Mouse (Mus musculus): ENCODE measurements around the gene Cgnl1. TPM values are rescaled to one million over a fixed set of nuclear protein-coding genes. Genes with fewer than 3 reads are reported as not detected.

The Cgnl1 gene
- polyA plus RNA-seq, 1 experiment from 2014 or later, result 4.3 TPM

DNA sequence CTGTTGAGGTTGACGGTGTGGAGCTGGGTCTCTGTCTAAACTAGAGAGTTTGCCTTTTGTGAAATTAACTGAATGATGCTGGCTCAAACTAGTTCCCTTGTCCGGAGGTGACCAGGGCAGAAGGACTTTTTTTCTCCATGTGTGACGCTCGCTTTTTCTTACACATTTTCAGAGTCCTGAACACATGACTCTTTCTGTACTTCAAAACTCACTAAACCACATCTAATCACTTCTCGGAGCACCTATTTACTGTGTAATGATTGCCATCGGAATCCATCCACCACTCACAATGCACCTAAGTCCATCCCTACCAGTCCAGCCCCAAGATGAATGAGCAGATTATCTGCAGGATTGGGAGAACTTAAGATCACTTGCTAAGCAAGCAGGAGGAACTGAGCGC, 79.2 kb downstream of the Cgnl1 start:
- no peak for TF ChIP-seq CTCF (IDR thresholded peaks at IDR 0.05; ENCODE audit: low read depth)
- Histone ChIP-seq H3K4me2 (replicated peaks; ENCODE audit: low read depth) (no peak overlapping the region), H3K4me3 (ENCODE audit: low read depth, low read length) (no peak overlapping the region), H3K4me1 (replicated peaks; ENCODE audit: control insufficient read depth, insufficient read depth, low read length) (peaks cover 4% of the 10 kb centered on the region; the same call in 1 of the 2 replicates), H3K27me3 (replicated peaks; ENCODE audit: control insufficient read depth, insufficient read depth, low read length) (no peaks in the 10 kb centered on the region), H3K27ac (ENCODE audit: low read depth, low read length) (no peak overlapping the region), H3K9me3 (ENCODE audit: control insufficient read depth) (no peaks in the 10 kb centered on the region), H3K36me3 (ENCODE audit: control insufficient read depth, insufficient read depth) (no peaks in the 10 kb centered on the region), H3K9ac (ENCODE audit: low read depth, low read length) (no peak overlapping the region)
- no peak for ATAC-seq
- WGBS, result 94% methylated on average over 7 of the region's 7 CpGs

DNA sequence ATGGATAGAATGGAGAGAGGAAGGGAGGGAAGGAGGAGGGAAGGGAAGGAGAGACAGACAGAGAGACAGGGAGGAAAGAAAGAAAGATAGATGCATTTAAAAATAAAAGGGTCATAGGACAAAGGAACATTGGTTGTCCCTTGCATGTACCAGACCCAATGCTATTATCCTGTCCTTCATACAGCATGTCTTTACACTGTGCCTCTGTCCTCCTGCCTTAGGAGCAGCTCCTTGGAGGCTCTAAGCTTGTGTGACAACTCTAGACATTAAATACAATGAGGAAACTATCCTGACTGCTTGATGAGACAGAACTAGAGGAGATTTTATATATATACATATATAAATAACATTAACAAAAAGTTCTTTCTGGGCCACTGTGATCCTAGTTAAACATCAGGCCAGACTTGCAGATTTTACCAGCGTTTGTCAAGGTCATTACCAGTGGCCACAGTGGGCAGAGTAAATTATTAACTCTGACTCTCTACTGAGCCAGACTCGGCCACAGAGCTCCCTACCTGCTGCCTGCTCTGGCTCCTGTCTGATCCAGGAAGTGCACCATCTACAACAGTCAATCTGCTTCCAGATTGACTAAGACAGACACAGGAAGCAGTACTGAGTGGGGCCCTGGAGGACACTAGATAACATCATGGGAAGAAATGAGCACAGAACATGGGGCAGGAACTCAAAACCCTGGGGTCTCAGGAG, 81.9 kb downstream of the Cgnl1 start:
- peak; percentile 88 for ATAC-seq
- H3K36me3 ChIP-seq (ENCODE audit: control insufficient read depth, insufficient read depth), result no peaks in the 10 kb centered on the region
- WGBS, result 22% methylated on average over 2 of the region's 2 CpGs

DNA sequence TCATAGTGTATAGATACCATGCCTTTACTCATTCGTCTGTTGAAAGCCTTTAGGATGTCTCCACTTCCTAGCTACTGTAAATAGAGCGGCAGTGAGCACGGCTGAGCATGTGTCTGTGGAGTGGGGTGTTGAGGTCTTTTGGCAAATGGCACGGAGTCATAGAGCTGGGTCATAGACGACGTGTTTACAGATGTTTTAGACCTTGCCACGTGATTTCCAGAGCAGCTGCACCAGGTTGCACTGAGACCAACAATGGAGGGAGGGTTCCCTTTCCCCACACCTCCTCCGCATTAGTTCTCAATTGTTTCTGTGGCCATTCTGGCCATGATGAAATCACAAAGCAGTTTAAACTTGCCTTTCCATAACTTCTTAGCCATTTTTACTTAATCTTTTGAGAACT, 84.9 kb downstream of the Cgnl1 start:
- Histone ChIP-seq H3K36me3 (ENCODE audit: control insufficient read depth, insufficient read depth) (no peaks in the 10 kb centered on the region), H3K27ac (ENCODE audit: low read depth, low read length) (no peak overlapping the region), H3K4me2 (replicated peaks; ENCODE audit: low read depth) (no peak overlapping the region), H3K4me1 (replicated peaks; ENCODE audit: control insufficient read depth, insufficient read depth, low read length) (no peaks in the 10 kb centered on the region; the same call in 1 of the 2 replicates), H3K27me3 (replicated peaks; ENCODE audit: control insufficient read depth, insufficient read depth, low read length) (no peaks in the 10 kb centered on the region), H3K9ac (ENCODE audit: low read depth, low read length) (no peak overlapping the region), H3K9me3 (ENCODE audit: control insufficient read depth) (no peaks in the 10 kb centered on the region), H3K4me3 (ENCODE audit: low read depth, low read length) (no peak overlapping the region)
- ATAC-seq, result no peak
- WGBS, result 79% methylated on average over 8 of the region's 8 CpGs
- no peak for TF ChIP-seq CTCF (IDR thresholded peaks at IDR 0.05; ENCODE audit: low read depth)

More for the DNA sequence above, 81.9 kb downstream of the Cgnl1 start:
- H3K27ac ChIP-seq (ENCODE audit: low read depth, low read length), result peak overlapping the region; percentile 60; the same call in 1 of the 2 replicates
- no peak for TF ChIP-seq CTCF (IDR thresholded peaks at IDR 0.05; ENCODE audit: low read depth)
- H3K4me1 ChIP-seq (replicated peaks; ENCODE audit: control insufficient read depth, insufficient read depth, low read length), result no peaks in the 10 kb centered on the region; the same call in 1 of the 2 replicates
- no peak overlapping the region for H3K9ac ChIP-seq (ENCODE audit: low read depth, low read length)
- H3K27me3 ChIP-seq (replicated peaks; ENCODE audit: control insufficient read depth, insufficient read depth, low read length), result no peaks in the 10 kb centered on the region
- no peaks in the 10 kb centered on the region for H3K9me3 ChIP-seq (ENCODE audit: control insufficient read depth)
- 0 out of 2 replicates have a peak overlapping the region, but pooled peaks have one; percentile 9 for H3K4me2 ChIP-seq (replicated peaks; ENCODE audit: low read depth)
- H3K4me3 ChIP-seq (ENCODE audit: low read depth, low read length), result no peak overlapping the region

DNA sequence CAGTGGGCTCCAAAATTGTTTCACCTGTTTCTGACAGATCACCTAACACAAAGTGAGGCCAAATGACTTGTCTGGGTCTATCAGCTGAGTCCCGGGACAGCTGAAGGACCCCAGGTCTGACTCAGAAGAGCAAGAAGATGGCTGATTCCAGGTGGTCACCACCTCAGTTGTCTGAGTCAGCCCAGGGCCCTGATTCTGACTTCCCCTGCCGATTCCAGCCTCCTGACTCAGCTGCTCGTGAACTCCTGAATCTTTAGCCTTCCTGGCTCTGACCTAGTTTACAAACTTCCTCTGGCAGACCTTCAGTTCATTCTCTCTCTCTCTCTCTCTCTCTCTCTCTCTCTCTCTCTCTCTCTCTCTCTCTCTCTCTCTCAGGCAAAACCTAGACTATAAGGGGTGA, 86.6 kb downstream of the Cgnl1 start:
- WGBS, result 71% methylated on average over 3 of the region's 3 CpGs
- Histone ChIP-seq H3K27me3 (replicated peaks; ENCODE audit: control insufficient read depth, insufficient read depth, low read length) (no peaks in the 10 kb centered on the region), H3K36me3 (ENCODE audit: control insufficient read depth, insufficient read depth) (no peaks in the 10 kb centered on the region), H3K9ac (ENCODE audit: low read depth, low read length) (no peak overlapping the region), H3K4me2 (replicated peaks; ENCODE audit: low read depth) (no peak overlapping the region), H3K4me1 (replicated peaks; ENCODE audit: control insufficient read depth, insufficient read depth, low read length) (no peaks in the 10 kb centered on the region), H3K27ac (ENCODE audit: low read depth, low read length) (no peak overlapping the region), H3K4me3 (ENCODE audit: low read depth, low read length) (no peak overlapping the region), H3K9me3 (ENCODE audit: control insufficient read depth) (no peaks in the 10 kb centered on the region)
- no peak for ATAC-seq
- no peak for TF ChIP-seq CTCF (IDR thresholded peaks at IDR 0.05; ENCODE audit: low read depth)

DNA sequence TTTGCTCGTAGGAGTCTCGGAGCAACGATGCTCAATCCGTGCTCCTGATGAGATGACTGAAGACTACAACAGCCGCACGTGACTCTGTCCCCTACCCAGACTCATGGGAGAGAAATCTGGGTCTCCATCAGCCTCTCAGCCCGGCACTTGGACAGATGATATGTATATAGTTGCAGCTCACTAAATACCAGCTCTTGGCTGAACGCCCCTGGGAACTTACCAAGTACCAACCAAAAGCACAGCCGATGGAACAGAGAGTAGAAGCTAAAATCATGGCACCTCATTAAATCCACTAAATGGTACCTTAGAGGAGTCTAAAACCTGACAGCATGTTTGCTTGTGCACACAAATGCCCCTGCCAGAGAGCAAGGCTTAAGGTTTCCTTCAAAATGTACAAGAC, 91.0 kb downstream of the Cgnl1 start:
- no peaks in the 10 kb centered on the region for H3K4me1 ChIP-seq (replicated peaks; ENCODE audit: control insufficient read depth, insufficient read depth, low read length)
- no peak overlapping the region for H3K4me3 ChIP-seq (ENCODE audit: low read depth, low read length)
- 90% methylated on average over 9 of the region's 9 CpGs for WGBS
- H3K9me3 ChIP-seq (ENCODE audit: control insufficient read depth), result no peaks in the 10 kb centered on the region
- no peak for ATAC-seq
- H3K36me3 ChIP-seq (ENCODE audit: control insufficient read depth, insufficient read depth), result no peaks in the 10 kb centered on the region
- TF ChIP-seq CTCF (IDR thresholded peaks at IDR 0.05; ENCODE audit: low read depth), result no peak
- H3K9ac ChIP-seq (ENCODE audit: low read depth, low read length), result no peak overlapping the region
- H3K4me2 ChIP-seq (replicated peaks; ENCODE audit: low read depth), result no peak overlapping the region
- no peaks in the 10 kb centered on the region for H3K27me3 ChIP-seq (replicated peaks; ENCODE audit: control insufficient read depth, insufficient read depth, low read length)
- no peak overlapping the region for H3K27ac ChIP-seq (ENCODE audit: low read depth, low read length)

DNA sequence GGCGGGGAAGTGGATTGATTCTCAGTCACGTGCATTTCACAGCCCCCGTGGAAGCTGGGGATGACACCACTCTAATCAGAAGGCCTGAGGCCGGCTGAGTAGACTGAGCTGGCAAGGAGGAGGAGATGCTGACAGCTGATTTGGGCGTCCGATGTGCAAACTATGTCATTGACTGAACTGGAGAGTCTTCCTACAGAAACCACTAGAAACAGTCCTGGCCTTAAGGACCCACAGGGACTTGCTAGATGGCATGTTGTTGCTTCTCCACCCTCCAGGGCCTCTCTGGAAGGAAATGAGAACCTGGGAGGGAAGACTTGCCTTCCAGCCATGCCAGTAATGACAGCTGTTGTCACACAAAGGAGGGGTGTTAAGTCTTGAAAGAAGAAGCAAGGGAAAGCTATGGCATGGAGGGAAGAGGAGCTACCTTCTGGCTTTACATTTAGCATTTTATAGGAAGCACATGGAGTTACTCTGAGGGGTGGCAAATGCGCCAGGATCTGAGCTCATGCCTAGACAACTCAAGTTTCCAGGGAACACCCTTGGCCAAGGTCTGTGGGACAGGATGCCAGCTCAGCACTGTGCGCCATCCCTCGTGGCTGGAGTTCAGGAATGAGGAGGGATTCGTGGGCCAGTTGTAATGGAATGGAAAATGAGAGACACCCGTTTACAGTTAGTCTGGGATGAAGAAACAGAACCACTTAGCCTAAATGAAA, 92.1 kb downstream of the Cgnl1 start:
- H3K9ac ChIP-seq (ENCODE audit: low read depth, low read length), result no peak overlapping the region
- no peak overlapping the region for H3K27ac ChIP-seq (ENCODE audit: low read depth, low read length)
- no peak overlapping the region for H3K4me2 ChIP-seq (replicated peaks; ENCODE audit: low read depth)
- no peaks in the 10 kb centered on the region for H3K9me3 ChIP-seq (ENCODE audit: control insufficient read depth)
- H3K4me3 ChIP-seq (ENCODE audit: low read depth, low read length), result no peak overlapping the region
- TF ChIP-seq CTCF (IDR thresholded peaks at IDR 0.05; ENCODE audit: low read depth), result no peak
- H3K4me1 ChIP-seq (replicated peaks; ENCODE audit: control insufficient read depth, insufficient read depth, low read length), result no peaks in the 10 kb centered on the region
- ATAC-seq, result no peak
- no peaks in the 10 kb centered on the region for H3K27me3 ChIP-seq (replicated peaks; ENCODE audit: control insufficient read depth, insufficient read depth, low read length)
- 62% methylated on average over 11 of the region's 11 CpGs for WGBS
- no peaks in the 10 kb centered on the region for H3K36me3 ChIP-seq (ENCODE audit: control insufficient read depth, insufficient read depth)

Data from intestine, postnatal 0 days (tissue).